In the genomic region with DNA sequence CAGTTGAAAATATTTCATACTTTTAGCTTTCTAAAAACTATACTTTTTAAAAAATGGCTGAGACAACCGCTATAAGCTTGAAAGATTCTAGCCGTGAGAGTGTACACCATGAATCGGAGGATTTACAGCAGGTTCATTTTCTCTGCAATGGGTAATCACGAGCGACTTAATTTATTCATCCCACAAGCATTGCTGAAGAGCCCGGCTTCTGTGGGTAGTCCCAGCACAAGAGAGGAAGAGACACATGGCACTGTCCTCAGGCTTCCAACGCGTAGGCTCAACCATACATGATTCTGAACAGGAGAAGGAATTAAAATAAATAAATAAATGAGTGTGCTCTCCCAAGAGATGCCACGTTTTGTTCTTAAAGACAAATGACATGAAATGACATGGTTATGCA, we compare ENCODE assay signal across 9 mouse cellular contexts.
DNase-seq lines count a peak whose midpoint lies in the region; TF ChIP-seq lines count a peak whose summit lies in the region.
"Had no signal": no experiment of that assay in that cellular context is flagged by ENCODE, and none has a peak within 500 bp of the region (broad histone marks: within the 10 kb centered on the region; RNA-seq: fewer than 3 reads in every experiment).

No protein-coding gene starts in this region.

- intact Hi-C loops in left cerebral cortex, adult 2 months (cut with DNase I), result loop anchor here (5.0 kb wide), 4 partner anchors 64 to 211 kb away; partner anchors contain the start of gene Unc80

- peak overlapping the region; percentile 66 for H3K4me3 ChIP-seq in left cerebral cortex, adult 2 months
- peak overlapping the region; percentile 37 for H3K4me3 ChIP-seq in olfactory bulb, adult 2 months (ENCODE audit: insufficient read depth, low read depth, low read length)
- H3K4me3 ChIP-seq: limb, embryonic 15.5 days had no signal

- no peaks in the 10 kb centered on the region for H3K4me1 ChIP-seq in olfactory bulb, adult 2 months (ENCODE audit: control insufficient read depth, insufficient read depth, low read length)
- H3K4me1 ChIP-seq: limb, embryonic 15.5 days had no signal

- no peak for TF ChIP-seq CTCF in left cerebral cortex, adult 2 months (IDR thresholded peaks at IDR 0.05)
- no peak for TF ChIP-seq CTCF in olfactory bulb, adult 2 months (IDR thresholded peaks at IDR 0.05; ENCODE audit: insufficient read depth, low read depth, low read length)

- DNase-seq in cerebellum, adult 9-11 months, result peak; percentile 63
- DNase-seq in frontal cortex, postnatal 14 days (ENCODE audit: low spot score in 2 of 2), result peak; percentile 32 to 43
- peak; percentile 34 to 36 for DNase-seq in left cerebral cortex, adult 2 months (ENCODE audit: extremely low spot score in 1 of 2, low spot score in 2 of 2)
- no peak for DNase-seq in kidney, adult 8-10 months
- no peak for DNase-seq in kidney, postnatal 10 days
- no peak for DNase-seq in urinary bladder, postnatal 25 days (ENCODE audit: low spot score)
- DNase-seq in lung, postnatal 14 days, result no peak

- WGBS in olfactory bulb, adult 2 months, result 13% methylated on average over 9 of the region's 9 CpGs

- TF ChIP-seq POLR2A in olfactory bulb, adult 2 months (IDR thresholded peaks at IDR 0.05; ENCODE audit: insufficient read depth, low read depth, low read length), result no peak

- peak overlapping the region; percentile 88 for H3K27ac ChIP-seq in left cerebral cortex, adult 2 months
- H3K27ac ChIP-seq in olfactory bulb, adult 2 months (ENCODE audit: insufficient read depth, low read depth, low read length), result peak overlapping the region; percentile 15; the same call in 1 of the 2 replicates
- H3K27ac ChIP-seq: limb, embryonic 15.5 days had no signal

Comparison
In these comparisons a context has a peak if more than half of its experiments do, and no peak if none do; other contexts are left out.
1. DNase-seq: peak in cerebellum, adult 9-11 months (single experiment), frontal cortex, postnatal 14 days (2 of 2) and left cerebral cortex, adult 2 months (2 of 2); none in kidney, adult 8-10 months (0 of 2), kidney, postnatal 10 days (single experiment), urinary bladder, postnatal 25 days (single experiment) and lung, postnatal 14 days (single experiment).